Mouse (Mus musculus) CH12.LX (cell line): ENCODE results near the gene Tnfrsf14. TPM values are rescaled to one million over a fixed set of nuclear protein-coding genes. Genes with fewer than 3 reads are reported as not detected.

Experiments used
- DNase-seq: peaks from one replicate; pipeline ENCODE4 v3.0.0-alpha.2; 2013; ENCODE audit errors: extremely low read depth
- H3K27ac ChIP-seq: 2 replicates; pipeline ENCODE4 v1.5.1; 2012; ENCODE audit warnings: low read depth, mild to moderate bottlenecking, control low read depth, moderate library complexity; ENCODE audit not compliant: insufficient read depth
- H3K27me3 ChIP-seq: replicated peaks from 2 replicates; pipeline ENCODE3; 2012; ENCODE audit warnings: inconsistent platforms
- H3K36me3 ChIP-seq, 2 experiments: replicated peaks in 1 of 2; 2 replicates each; pipeline versions ENCODE3 to v1.6.1; 2012; ENCODE audit warnings: inconsistent platforms in 1 of 2, low read length in 1 of 2, mild to moderate bottlenecking in 1 of 2, mixed read lengths in 1 of 2, moderate library complexity in 1 of 2; ENCODE audit not compliant: control insufficient read depth in 1 of 2, insufficient read depth in 1 of 2
- H3K4me1 ChIP-seq, 2 experiments: 2 replicates each; pipeline ENCODE4 v1.6.1; 2012; ENCODE audit warnings: inconsistent platforms in 1 of 2, moderate library complexity in 1 of 2; ENCODE audit not compliant: insufficient read depth in 2 of 2, control insufficient read depth in 1 of 2
- H3K4me2 ChIP-seq: 2 replicates; pipeline ENCODE4 v1.6.1; 2012; ENCODE audit warnings: low read depth, mild to moderate bottlenecking, control low read depth; ENCODE audit not compliant: poor library complexity, insufficient read depth, severe bottlenecking
- H3K4me3 ChIP-seq, 3 experiments: fragments of 150-350 bp in 1 of 3; sonication (generic) in 1 of 3; replicated peaks in 1 of 3; 2 replicates each; pipeline versions ENCODE3 to v1.5.1; 2011 to 2012; ENCODE audit warnings: low read depth in 2 of 3, low read length in 2 of 3, mild to moderate bottlenecking in 2 of 3, moderate library complexity in 2 of 3, control low read depth in 1 of 3, improper control_type of control experiment in 1 of 3, inconsistent platforms in 1 of 3, mixed read lengths in 1 of 3; ENCODE audit not compliant: poor library complexity in 1 of 3
- H3K79me2 ChIP-seq: replicated peaks from 2 replicates; pipeline ENCODE4 v1.6.1; 2012; ENCODE audit warnings: mild to moderate bottlenecking, moderate library complexity; ENCODE audit not compliant: control insufficient read depth, poor library complexity, insufficient read depth, severe bottlenecking; ENCODE audit errors: extremely low read depth
- H3K9ac ChIP-seq: 2 replicates; pipeline ENCODE4 v1.6.1; 2012; ENCODE audit warnings: low read depth, mild to moderate bottlenecking, control low read depth, moderate library complexity; ENCODE audit not compliant: insufficient read depth
- H3K9me3 ChIP-seq: replicated peaks from 2 replicates; pipeline ENCODE3; 2012; ENCODE audit warnings: low read length, inconsistent platforms, mixed read lengths
- CHD2 ChIP-seq: IDR thresholded peaks from 2 replicates; pipeline ENCODE4 v1.6.1; 2011; ENCODE audit warnings: low read length, improper control_type of control experiment
- EP300 ChIP-seq: IDR thresholded peaks from 2 replicates; pipeline ENCODE4 v1.6.1; 2011; ENCODE audit warnings: low read length, improper control_type of control experiment
- HCFC1 ChIP-seq: IDR thresholded peaks from 2 replicates; pipeline ENCODE4 v1.6.1; 2012; ENCODE audit warnings: low read depth, mild to moderate bottlenecking, inconsistent platforms, low read length, improper control_type of control experiment
- JUND ChIP-seq: conservative IDR thresholded peaks from 2 replicates; pipeline ENCODE4 v1.6.1; 2011; ENCODE audit warnings: low read depth, low read length, improper control_type of control experiment
- MAFK ChIP-seq: IDR thresholded peaks from 2 replicates; pipeline ENCODE4 v1.6.1; 2011; ENCODE audit warnings: low read length, improper control_type of control experiment; ENCODE audit not compliant: insufficient replicate concordance
- MAX ChIP-seq: IDR thresholded peaks from 2 replicates; pipeline ENCODE4 v1.6.1; 2011; ENCODE audit warnings: low read length, improper control_type of control experiment
- MXI1 ChIP-seq: IDR thresholded peaks from 2 replicates; pipeline ENCODE4 v1.6.1; 2011; ENCODE audit warnings: mild to moderate bottlenecking, low read depth, low read length, improper control_type of control experiment
- NRF1 ChIP-seq: IDR thresholded peaks from 2 replicates; pipeline ENCODE4 v1.6.1; 2014; ENCODE audit warnings: low read depth, mild to moderate bottlenecking, inconsistent platforms, low read length, improper control_type of control experiment, moderate library complexity
- POLR2A ChIP-seq: IDR thresholded peaks from 2 replicates; pipeline ENCODE4 v1.6.1; 2011; ENCODE audit warnings: low read depth, mild to moderate bottlenecking, improper control_type of control experiment, low read length
- RCOR1 ChIP-seq: conservative IDR thresholded peaks from 2 replicates; pipeline ENCODE4 v1.6.1; 2012; ENCODE audit warnings: low read depth, mild to moderate bottlenecking, inconsistent platforms, low read length, improper control_type of control experiment
- TBP ChIP-seq: conservative IDR thresholded peaks from 2 replicates; pipeline ENCODE4 v1.6.1; 2011; ENCODE audit warnings: low read depth, low read length, improper control_type of control experiment
- TCF12 ChIP-seq: IDR thresholded peaks from 2 replicates; pipeline ENCODE4 v1.6.1; 2014; ENCODE audit warnings: low read depth, mild to moderate bottlenecking, inconsistent platforms, low read length, improper control_type of control experiment
- UBTF ChIP-seq: IDR thresholded peaks from 2 replicates; pipeline ENCODE4 v1.6.1; 2012; ENCODE audit warnings: low read depth, mild to moderate bottlenecking, inconsistent platforms, low read length, improper control_type of control experiment, moderate library complexity
- USF1 ChIP-seq: IDR thresholded peaks from 2 replicates; pipeline ENCODE4 v1.6.1; 2014; ENCODE audit warnings: low read depth, mild to moderate bottlenecking, inconsistent platforms, low read length, improper control_type of control experiment
- USF2 ChIP-seq: conservative IDR thresholded peaks from 2 replicates; pipeline ENCODE4 v1.6.1; 2011; ENCODE audit warnings: low read depth, low read length, improper control_type of control experiment
- ZMIZ1 ChIP-seq: IDR thresholded peaks from 2 replicates; pipeline ENCODE4 v1.6.1; 2012; ENCODE audit warnings: low read depth, mild to moderate bottlenecking, inconsistent platforms, low read length, improper control_type of control experiment
- ZNF384 ChIP-seq: IDR thresholded peaks from 2 replicates; pipeline ENCODE4 v1.6.1; 2012; ENCODE audit warnings: low read depth, low read length, improper control_type of control experiment, inconsistent platforms
- dilution Hi-C: fragments of 300-500 bp; cut with MboI; formaldehyde crosslinking; loops from 2 replicates; pipeline ENCODE4 v1.14.3; 2020; ENCODE audit warnings: low sequenced_read_pairs; ENCODE audit not compliant: extremely low pct_unique_long_range_greater_than_20kb, extremely low pct_ligation_motif_present
- in situ Hi-C: fragments of 300-500 bp; cut with MboI; formaldehyde crosslinking; loops from 3 replicates; pipeline ENCODE4 v1.14.3; 2019; ENCODE audit warnings: low sequenced_read_pairs, low pct_ligation_motif_present, low pct_unique_long_range_greater_than_20kb, mixed read lengths
- polyA plus RNA-seq: library from polyadenylated mRNA; unstranded; fragments of >175 nt; gene quantifications from 2 replicates; pipeline ENCODE4 v1.2.1, GENCODE M21; 2012; ENCODE audit warnings: low read depth; ENCODE audit not compliant: insufficient read length
- total RNA-seq, 2 experiments: library from RNA; depleted of rRNA; stranded (reverse); fragments of 300-350 nt in 1 of 2; fragments of >200 nt in 1 of 2; gene quantifications; 2 replicates each; pipeline ENCODE4 v1.2.3; 2012 to 2014

Gene Tnfrsf14
- total and polyA plus RNA-seq, 3 experiments, result 20.0 to 109 (median 25.9) TPM

GRCm38 (mm10) chr4:154948066-154948939, 19.9 kb upstream of the Tnfrsf14 start:
- no peak overlapping the region for H3K4me3 ChIP-seq
- DNase-seq, result no peak
- H3K4me2 ChIP-seq, result no peak overlapping the region
- H3K27me3 ChIP-seq, result peaks cover 32% of the 10 kb centered on the region
- H3K9ac ChIP-seq, result no peak overlapping the region
- in situ Hi-C loops (loop anchor here (5.0 to 25.0 kb wide), 2 partner anchors 119 to 811 kb away; partner anchors contain the start of genes Pex10, Trp73 and Wrap73), dilution Hi-C loops (no loop called here)
- peaks cover 24 to 43% of the 10 kb centered on the region in 2 experiments for H3K4me1 ChIP-seq
- no peaks in the 10 kb centered on the region for H3K79me2 ChIP-seq
- no peaks in the 10 kb centered on the region for H3K36me3 ChIP-seq
- H3K9me3 ChIP-seq, result no peaks in the 10 kb centered on the region
- TF ChIP-seq RCOR1, result no peak
- 0 out of 2 replicates have a peak, but pooled peaks have one; percentile 37 for TF ChIP-seq TCF12
- TF ChIP-seq, all 38 proteins: peak for 1
- no peak overlapping the region for H3K27ac ChIP-seq

GRCm38 (mm10) chr4:154946319-154946718, 18.0 kb upstream of the Tnfrsf14 start:
- no peak overlapping the region for H3K4me3 ChIP-seq
- H3K9me3 ChIP-seq, result peaks cover 7% of the 10 kb centered on the region
- peaks cover 28 to 44% of the 10 kb centered on the region in 2 experiments for H3K4me1 ChIP-seq
- no peaks in the 10 kb centered on the region for H3K79me2 ChIP-seq
- H3K27me3 ChIP-seq, result peaks cover 20% of the 10 kb centered on the region
- in situ Hi-C loops (loop anchor here (5.0 to 25.0 kb wide), 2 partner anchors 121 to 809 kb away; partner anchors contain the start of genes Pex10, Trp73 and Wrap73), dilution Hi-C loops (no loop called here)
- TF ChIP-seq ZMIZ1 (no peak), USF1 (no peak), ZNF384 (no peak), EP300 (no peak), UBTF (no peak), NRF1 (no peak), HCFC1 (no peak), MXI1 (no peak), POLR2A (no peak), USF2 (no peak), MAX (no peak), CHD2 (no peak), RCOR1 (no peak), TBP (no peak), MAFK (no peak), JUND (no peak)
- no peak overlapping the region for H3K9ac ChIP-seq
- H3K4me2 ChIP-seq, result no peak overlapping the region
- DNase-seq, result no peak
- no peak overlapping the region for H3K27ac ChIP-seq
- no peaks in the 10 kb centered on the region for H3K36me3 ChIP-seq
